Mouse (Mus musculus): ENCODE results near the gene Fkbpl.

Fkbpl gene

DNA sequence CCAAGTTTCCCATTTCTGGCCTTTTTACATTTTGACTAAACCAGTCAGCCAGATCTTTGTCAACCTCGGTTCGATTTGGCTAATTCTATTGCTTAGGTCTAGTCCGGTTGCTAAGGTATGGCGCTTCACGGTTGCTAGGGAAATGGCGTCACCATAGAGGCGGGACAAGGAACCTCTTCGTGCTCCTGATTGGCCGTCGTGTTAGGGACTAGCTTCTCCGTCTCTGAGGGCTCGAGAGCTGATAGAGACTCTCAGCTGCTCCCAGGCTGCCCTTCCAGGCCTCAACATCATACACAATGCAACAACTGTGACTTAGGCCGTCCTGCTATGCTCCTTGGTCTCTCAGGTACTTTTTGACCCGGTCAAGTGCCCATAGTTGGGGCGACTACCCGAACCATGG is at the start of gene Fkbpl:
Gene Fkbpl (plus strand): TSS at position 157 of the 400 bp plus-strand sequence.
- DNase-seq (ENCODE audit: low spot score) = peak; percentile 99

DNA sequence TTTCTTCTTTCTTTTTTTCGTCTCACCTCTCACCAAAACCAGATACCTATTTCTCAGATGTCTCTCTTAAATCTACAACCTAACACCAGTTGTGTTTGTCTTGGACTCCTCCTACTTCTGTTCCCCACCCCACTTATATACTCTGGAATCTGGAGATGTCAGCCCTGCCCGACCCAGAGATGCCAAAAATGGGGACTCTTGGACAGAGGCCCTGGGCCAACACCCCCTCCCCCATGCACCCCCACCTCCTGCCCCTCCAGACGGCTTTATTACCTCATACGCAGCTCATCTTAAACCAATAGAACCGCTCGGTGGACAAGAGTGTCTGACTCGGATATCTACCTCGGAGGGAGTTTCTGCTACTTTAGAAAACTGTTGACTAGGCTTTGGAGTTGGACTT is 48.5 kb upstream of the Fkbpl start:
- no peak for DNase-seq (ENCODE audit: low spot score)

DNA sequence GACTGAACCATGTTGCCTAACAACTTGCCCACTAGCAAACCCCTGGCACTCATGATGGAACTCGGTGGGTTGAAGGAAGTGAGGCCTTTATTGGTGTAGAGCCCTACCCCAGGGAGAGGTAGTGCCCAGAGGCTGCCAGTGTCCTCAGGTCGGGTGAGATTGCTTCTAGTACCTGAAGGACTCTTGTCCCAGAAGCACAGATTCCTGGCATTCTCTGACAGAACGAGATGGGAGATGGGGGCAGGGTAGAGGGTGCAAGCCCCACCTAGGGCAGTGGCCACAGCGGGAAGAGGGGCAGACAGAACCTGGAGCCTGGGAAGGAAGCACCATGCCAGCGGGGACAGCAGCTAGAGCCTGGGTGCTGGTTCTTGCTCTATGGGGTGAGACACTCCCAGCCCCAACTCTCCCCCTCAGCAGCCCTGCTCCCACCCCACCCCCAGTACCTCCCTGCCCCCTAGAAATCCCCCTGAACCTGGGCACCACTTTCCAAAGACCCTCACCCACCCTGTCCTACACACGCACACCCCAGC is 46.9 kb upstream of the Fkbpl start, which contains the start of gene Ager:
Gene Ager (plus strand): TSS at position 297 of the 530 bp plus-strand sequence.
- DNase-seq (ENCODE audit: low spot score) = no peak

DNA sequence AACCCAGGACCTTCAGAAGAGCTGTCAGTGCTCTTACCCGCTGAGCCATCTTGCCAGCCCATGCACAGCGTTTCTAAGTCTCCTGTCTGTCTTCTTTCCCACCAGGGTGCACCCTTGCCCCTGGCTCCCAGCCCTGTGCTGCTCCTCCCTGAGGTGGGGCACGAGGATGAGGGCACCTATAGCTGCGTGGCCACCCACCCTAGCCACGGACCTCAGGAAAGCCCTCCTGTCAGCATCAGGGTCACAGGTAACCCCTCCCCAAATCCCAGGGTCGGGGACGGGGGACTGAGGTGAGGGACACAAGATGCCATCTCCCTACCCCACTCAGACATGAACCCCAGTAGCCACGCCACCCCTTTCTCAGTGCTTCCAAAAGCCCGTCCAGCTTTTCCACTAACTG is 44.7 kb upstream of the Fkbpl start:
- no peak for DNase-seq (ENCODE audit: low spot score)

DNA sequence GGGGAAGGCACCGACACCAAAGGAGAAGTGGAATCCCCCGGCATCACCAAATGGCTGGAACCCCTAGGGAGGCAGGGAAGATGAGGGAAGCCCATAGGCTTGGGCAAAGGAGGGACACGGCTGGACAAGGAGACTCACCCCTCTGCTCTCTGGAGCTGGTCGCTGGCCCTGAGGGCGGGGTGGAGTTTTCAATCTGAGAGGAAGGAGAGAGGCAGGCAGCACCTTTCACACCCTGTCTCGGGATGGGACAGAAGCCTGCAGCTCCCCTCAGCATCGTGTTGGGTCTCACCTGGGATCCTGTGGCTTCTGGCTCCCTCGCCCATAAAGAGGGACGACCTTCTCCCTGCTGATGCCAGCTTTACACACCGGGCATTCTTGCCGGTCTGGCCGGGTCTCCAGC is 42.8 kb upstream of the Fkbpl start:
- no peak for DNase-seq (ENCODE audit: low spot score)

DNA sequence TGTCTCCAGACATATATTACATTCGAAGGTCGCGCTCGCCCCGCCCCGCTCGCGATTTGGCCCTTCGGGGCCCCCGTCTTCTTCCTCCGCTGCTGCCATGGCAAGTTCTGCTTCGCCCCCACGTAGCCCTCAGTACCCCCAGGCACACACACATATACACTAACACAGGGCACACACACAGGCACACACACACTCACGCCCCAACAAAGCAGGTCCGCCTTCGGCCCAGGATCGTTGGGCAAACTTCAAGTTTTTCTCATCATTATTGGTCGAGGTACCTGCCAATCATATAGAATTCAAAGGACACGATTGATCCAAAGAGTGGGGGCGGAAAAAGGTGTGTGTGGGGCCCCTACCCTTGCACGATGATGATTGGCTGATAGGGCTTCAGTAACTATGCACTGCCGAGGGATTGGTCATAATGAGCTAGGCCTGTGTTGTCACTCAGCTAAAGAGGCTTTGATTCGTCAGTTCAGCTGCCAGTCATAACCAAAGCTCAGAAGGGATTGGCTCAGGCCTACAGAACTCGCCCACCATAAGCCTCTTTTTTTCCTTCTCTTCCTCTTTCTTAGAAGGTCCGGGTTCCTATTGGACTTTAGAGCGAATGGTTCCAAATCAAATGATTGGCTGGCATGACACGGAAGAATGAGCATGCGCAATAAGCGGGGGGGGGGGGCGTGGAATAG is 41.0 kb upstream of the Fkbpl start, which contains the start of gene Rnf5:
Gene Rnf5 (minus strand): TSS at position 316 of the 686 bp plus-strand sequence.
- peak; percentile 100 for DNase-seq (ENCODE audit: low spot score)

DNA sequence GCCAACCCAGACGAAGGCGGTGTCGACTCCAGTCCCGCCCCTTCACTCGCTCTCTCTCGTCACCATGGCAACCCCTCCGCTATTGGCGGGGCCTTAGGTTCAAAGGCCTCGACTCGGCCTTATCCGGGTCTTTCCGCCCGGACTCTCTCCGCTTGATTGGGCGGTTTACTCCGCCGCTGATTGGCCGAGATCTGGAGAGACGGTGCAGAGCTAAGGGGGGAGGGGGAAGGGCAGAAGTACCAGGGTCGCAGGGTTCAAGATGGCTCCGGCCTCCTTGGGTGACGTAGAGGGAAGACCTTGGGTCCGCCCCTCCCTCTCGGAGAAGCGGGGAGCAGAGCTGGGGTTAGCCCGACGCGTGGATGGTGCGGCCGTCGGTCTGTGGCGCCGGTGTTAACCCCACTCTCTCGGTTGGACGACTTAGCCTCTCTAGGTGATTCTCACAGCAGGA is 40.5 kb upstream of the Fkbpl start, which contains the start of gene Agpat1:
Gene Agpat1 (plus strand): TSS at position 202 of the 448 bp plus-strand sequence.
- peak; percentile 100 for DNase-seq (ENCODE audit: low spot score)

DNA sequence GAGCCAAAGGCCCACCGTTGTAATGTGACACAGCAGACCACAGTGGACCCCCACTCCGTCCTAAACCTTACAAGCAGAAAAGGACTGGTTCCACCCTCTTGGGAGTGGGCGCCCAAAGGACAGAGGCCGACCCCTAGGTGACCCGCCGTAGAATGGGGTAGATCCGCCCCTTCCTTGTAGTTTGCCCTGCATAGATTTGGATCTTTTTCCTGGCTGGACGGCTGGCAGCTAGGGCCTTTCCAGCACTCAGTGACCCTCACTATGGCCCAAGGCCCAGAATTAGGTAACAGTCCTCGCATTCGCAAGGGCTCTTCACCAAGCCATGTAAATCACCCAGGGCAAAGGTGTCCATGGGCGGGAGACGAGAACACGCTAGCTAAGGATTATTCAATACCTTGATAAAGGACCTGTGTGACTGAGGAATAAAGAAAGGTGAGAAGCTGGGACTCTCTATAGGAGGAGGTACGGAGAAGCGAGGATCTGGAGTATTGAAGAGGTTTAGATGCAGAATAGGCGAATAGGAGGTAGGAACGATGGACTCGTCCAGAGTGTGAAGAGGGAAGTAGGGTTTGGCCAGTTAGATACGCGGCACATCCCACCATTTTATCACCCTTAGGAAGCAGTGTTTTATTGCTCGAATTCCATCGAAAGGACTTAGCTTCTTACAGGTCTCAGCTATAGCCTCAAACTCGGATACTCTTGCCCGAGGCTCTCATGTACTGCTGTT is 39.9 kb upstream of the Fkbpl start:
- DNase-seq (ENCODE audit: low spot score) = peak; percentile 74

DNA sequence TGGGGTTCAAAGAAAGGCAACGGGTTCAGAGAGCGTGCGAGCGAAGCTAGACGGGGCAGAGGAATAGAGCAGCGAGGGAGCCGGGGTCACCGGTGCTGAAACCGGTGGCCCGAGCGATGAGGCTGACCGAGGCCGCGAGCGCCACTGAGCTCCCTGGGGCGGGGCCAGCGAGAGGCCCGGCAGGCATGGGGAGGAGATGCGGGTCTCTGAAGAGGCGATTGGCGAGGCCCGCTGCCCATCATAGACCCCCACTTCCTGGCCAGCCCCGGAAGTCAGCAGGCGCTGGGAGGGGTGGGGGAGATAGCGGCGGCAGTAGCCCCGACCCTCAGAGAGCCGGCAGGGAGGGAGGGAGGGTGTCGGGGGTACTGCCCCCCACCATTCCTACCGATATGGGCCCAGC is 39.0 kb upstream of the Fkbpl start:
- DNase-seq (ENCODE audit: low spot score) = peak; percentile 97

DNA sequence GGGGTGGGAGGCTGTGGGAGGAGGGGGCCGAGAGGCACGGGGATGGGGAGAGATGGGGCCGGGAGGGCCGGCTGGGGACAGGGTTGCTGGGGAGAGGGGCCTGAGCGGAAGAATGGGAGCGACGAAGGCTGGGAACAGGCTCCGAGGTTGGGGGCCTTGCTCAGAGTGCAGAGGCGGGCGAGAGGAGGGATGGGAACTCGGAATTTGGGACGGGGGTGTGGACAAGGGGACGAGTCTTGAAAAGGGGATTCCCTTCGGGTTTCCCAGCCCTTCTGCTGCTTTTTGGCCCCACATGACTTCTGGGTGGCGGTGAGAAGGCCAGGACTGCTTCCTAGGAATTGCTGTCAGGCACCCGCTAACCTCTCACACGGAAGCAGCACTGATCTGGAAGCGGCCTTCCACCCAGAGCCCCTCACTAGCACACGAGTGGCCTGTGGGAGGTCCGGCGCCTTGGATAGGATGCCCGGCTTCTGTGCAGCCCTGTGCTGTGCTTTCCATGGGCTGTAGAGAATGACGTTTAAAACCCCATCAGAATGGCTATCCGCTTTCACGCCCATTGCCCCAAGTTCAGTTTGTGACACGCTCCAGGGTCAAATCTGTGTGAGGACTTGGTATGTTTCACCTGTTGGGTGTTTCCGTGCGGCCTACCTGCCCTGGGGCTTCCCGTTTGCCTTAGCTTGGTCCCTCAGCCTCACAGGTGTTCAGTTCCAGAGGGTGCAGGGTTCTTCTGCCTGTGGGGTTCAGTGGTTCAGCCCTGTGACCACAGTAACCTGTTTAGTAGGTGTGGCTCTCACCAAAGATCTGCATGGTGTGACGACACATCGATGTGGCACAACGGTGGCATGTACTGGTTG is 38.2 kb upstream of the Fkbpl start:
- peak; percentile 56 for DNase-seq (ENCODE audit: low spot score)

DNA sequence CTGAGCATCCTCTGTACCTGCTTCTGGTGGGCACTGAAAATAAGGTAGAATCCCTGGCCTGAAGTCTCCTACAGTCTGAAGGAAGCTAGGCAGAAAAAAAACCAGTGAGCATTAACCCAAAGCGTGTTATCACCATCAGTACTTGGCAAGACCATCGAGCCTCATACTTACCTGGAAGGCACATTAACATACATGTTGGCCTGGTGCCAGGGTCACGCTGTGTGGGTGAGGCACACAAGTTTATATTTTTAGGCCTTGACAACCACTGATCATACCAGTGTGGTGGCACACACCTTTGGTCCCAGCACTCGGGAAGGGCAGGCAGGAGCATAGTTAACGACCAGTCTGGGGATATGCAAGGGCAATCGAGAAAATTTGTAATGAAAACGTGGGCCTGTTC is 36.6 kb upstream of the Fkbpl start:
- no peak for DNase-seq (ENCODE audit: low spot score)

DNA sequence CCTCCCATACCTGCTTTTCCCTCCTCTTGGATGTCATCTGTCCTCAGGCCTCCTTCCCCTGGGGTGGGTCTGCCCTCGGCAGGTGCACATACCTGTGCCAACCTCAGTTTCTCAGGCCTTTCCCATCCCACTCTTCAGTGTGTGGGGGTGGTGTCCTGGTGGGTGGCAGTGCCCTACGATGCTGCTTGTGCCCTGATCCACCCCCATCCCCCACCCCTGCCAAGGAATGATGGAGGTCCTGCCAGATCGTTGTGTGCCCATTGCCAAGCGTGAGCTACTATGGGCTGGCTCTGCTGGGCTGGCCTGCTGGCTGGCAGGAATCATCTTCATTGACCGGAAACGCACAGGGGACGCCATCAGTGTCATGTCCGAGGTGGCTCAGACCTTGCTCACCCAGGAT is 33.5 kb upstream of the Fkbpl start:
- DNase-seq (ENCODE audit: low spot score) = no peak

DNA sequence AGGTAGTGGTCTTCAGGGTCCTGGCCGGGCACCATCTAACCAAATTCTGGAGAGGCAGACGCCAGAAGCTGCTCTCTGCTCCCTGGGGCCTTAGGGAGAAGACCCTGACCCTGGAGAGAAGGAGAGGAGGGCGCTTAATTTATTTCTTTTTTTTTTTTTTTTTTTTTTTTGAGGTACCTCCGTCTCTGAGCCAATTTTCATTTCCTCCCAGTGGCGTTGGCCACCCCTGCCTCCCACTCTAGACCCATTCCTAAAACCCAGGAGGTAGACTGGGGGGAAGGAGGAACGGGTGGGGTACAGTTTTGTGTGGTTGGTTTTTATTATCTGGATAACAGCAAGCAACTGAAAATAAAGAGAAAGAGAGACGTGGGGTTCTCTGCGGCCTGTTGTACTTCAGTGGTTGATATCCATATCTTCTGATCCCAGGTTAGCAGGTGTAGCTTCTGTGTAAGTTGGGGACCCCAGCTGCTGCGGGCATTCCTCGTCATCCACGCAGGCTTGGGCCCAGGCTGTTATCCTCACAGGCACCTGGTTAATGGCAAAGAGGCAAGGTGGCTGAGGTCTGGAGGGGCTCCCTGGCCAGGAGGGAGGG is 31.4 kb upstream of the Fkbpl start:
- DNase-seq (ENCODE audit: low spot score) = no peak

DNA sequence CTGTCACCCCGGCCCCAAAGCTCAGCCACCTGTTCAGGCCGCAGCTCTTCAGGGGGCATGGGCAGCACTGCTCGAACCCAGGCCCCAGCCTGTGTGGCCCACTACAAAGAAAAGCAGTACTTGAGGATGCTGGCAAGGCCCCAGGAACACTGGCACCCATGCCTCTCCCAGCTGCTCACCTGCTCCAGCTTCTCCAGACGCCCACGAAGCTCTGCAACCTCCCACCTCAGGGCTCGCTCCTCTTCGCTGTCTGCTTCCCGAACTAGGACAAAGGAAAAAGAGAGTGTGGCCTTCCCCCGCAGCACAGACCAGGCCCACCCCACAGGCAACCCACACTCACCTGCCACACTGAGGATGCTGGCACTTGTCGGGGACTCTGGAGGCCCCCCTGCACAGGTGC is 30.7 kb upstream of the Fkbpl start:
- DNase-seq (ENCODE audit: low spot score) = no peak

DNA sequence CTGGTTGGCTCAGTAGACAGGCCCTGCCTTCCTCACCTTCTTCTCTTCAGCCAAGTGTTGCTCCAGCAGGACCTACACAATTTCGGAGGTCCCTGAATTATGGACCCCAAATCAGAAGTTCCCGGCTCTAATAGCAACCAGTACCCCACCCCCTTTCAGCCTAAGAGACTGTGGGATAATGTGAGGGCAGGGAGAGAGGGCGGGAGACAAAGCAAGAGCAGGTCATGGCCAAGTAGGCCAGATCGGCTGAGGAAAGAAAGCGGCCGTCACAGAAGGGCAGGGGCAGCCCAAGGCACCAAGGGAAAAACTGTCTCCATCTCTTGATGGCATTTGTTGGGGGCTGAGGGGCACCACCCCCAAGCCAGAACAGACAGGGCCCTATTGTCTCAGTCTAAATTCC is 28.7 kb upstream of the Fkbpl start, which contains the start of gene Egfl8:
Gene Egfl8 (minus strand): TSS at position 101 of the 400 bp plus-strand sequence.
- no peak for DNase-seq (ENCODE audit: low spot score)

DNA sequence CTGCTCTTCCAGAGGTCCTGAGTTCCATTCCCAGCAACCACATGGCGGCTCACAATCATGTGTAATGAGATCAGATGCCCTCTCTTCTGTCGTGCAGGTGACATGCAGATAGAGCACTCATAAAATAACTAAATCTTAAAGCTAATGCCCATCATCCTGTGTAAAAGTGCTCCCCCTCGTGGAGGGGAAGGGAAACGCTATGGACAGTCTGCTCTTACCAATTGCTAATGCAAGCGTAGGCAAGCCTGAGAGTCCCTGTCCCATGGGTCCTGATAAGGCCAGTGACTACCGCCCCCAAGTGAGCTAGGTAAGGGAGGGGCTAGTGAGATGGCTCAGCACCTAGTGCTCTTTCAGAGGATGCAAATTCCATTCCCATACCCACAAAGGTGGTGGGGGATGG is 25.6 kb upstream of the Fkbpl start:
- peak; percentile 85 for DNase-seq (ENCODE audit: low spot score)

DNA sequence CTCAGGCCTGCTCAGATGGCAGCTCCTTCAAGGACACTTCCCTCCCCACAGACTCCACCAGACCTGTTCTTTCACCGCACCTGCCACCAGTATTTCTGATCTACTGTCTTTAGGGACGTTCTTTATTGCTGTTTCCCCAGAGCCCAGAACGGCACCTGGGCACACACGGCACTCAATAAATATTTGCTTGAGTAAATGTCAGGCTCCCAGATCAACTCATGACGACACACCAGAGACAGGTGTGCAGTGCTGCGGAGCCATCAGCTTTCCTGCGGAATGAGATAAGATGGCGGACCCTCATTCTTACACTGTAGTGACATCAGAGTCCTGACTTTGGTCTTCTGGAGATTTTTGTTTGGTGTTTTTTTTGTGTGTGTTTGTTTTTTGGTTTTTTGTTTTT is 23.6 kb upstream of the Fkbpl start:
- no peak for DNase-seq (ENCODE audit: low spot score)

DNA sequence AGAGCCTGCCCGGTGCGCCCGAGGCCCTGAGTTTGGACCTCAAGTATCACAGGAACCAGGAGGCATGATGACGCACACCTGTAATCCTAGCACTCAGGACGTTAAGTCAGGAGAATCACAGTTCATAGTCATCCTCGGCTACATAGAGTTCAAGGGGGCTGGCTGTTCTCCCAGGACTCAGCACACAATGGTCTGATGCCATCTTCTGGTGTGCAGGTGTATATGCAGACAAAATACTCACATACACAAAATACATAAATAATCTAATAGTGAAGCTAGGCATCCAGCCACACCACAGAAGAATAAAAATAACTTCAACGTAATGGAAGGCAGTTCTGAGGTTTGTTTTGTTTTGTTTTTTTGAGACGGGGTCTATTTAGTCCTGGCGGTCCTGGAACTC is 21.4 kb upstream of the Fkbpl start:
- no peak for DNase-seq (ENCODE audit: low spot score)

DNA sequence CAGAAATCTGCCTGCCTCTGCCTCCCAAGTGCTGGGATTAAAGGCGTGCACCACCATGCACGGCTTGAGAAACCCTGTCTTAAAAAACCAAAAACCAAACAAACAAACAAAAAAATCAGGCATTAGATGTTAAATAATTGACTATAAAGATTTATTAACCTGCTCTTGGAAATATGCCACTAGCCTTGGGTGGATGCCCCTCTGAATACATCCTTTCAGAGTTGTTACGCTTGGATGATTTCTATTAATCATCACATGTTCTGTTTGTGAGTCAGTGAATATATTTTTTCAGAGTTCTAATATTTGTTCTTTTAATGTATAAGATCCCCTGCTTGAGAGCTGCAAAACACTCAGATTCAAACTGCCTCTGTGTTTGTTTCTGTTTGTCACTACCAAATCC is 19.6 kb upstream of the Fkbpl start:
- no peak for DNase-seq (ENCODE audit: low spot score)

DNA sequence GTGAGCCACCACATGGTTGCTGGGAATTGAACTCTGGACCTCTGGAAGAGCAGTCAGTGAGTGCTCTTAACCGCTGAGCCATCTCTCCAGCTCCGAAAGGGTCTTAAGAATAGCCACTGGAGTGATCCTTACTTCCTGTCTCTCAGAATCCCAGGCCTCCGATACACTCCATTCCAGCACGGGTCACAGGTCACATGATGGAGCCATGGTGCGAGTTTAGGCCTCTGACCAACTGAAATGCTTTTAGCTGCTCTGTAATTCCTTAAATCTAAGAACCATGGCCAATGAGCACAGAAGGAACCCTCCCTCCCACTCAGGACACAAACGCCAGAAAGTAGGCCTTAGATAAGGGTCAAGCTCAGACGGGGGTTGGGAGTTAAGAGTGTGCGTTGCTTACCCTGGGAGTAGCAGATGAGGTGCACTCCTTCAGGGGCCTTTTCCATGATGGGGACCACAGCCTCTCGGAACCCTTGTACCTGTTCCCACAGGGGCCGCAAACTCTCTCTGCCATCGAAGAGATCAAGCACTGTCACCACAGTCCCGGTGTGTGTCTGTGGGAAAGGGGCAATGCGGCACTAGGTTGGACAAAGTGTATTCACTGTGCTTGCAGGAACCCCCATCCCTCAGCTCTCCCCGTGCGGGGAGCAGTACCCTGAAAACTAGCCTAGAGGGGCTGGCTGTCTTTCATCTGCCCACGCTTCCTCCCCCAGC is 18.3 kb upstream of the Fkbpl start:
- DNase-seq (ENCODE audit: low spot score) = no peak

DNA sequence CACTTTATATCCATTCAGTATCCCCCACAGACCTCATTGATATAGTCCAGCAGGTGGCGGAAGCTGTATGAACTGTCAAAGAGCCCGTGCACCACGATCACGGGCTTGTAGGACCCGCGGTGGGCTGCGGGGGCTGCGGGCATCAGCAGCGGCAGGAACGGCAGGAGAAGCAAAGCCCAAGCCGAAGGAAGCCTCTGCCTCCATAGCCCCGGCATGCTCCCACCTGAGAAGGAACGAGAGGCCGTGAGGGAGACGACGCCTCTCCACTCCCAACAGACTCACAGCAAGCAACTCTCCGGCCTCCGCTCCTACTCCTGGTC is 17.8 kb upstream of the Fkbpl start:
- peak; percentile 73 for DNase-seq (ENCODE audit: low spot score)
